Mouse (Mus musculus) G1E (cell line): ENCODE measurements at regions not wholly inside any gene's neighbourhood (a gene's known extent, or its start where the extent isn't known, plus 50 kb on each side); places are given as distances from the start of the nearest gene placed in this dataset.

Experiments
- CTCF ChIP-seq: IDR thresholded peaks from 2 replicates; pipeline ENCODE4 v1.5.1; 2012; ENCODE audit warnings: low read depth, low read length, inconsistent platforms, mixed read lengths
- GATA1 ChIP-seq: IDR thresholded peaks from 2 replicates; pipeline ENCODE4 v1.6.1; 2012; ENCODE audit warnings: borderline replicate concordance, low read length, inconsistent platforms, mixed read lengths
- GATA2 ChIP-seq: IDR thresholded peaks from 2 replicates; pipeline ENCODE4 v1.6.1; 2012; ENCODE audit warnings: low read depth, low read length, inconsistent platforms, borderline replicate concordance

GRCm38 (mm10) chr1:35206834-35207529 lies 357.2 kb downstream of the Plekhb2 start:
- TF ChIP-seq CTCF (no peak), GATA1 (no peak), GATA2 (no peak)
